Mouse (Mus musculus) stomach, embryonic 16.5 days (tissue): ENCODE results near the gene Stmnd1. TPM values are rescaled to one million over a fixed set of nuclear protein-coding genes. Genes with fewer than 3 reads are reported as not detected.
"Not testable (repeated sequence)": the region's sequence is repeated elsewhere in the genome, so short reads cannot be mapped to it uniquely, and the experiment has no call there.

Experiments used
- ATAC-seq: fragments of 200-750 bp; cut with Nextera tagmentation; 2 replicates; pipeline ENCODE4 v1.8.0; 2017; ENCODE audit warnings: moderate number of reproducible peaks, moderate TSS enrichment; ENCODE audit not compliant: insufficient read depth, low FRiP score
- H3K27ac ChIP-seq: fragments of 300-500 bp; sonication (generic); 2 replicates; pipeline ENCODE4 v1.5.1; 2014; ENCODE audit warnings: low read length
- H3K27me3 ChIP-seq: fragments of 300-500 bp; sonication (generic); 2 replicates; pipeline ENCODE4 v1.6.1; 2014; ENCODE audit warnings: low read length, control low read depth, mixed read lengths; ENCODE audit not compliant: control insufficient read depth, insufficient read depth
- H3K36me3 ChIP-seq: fragments of 300-500 bp; sonication (generic); 2 replicates; pipeline ENCODE4 v1.6.1; 2014; ENCODE audit warnings: low read length; ENCODE audit not compliant: control insufficient read depth, insufficient read depth
- H3K4me1 ChIP-seq: fragments of 300-500 bp; sonication (generic); 2 replicates; pipeline ENCODE4 v1.6.1; 2014; ENCODE audit warnings: low read length, control low read depth, mixed read lengths; ENCODE audit not compliant: control insufficient read depth, insufficient read depth
- H3K4me2 ChIP-seq: fragments of 300-500 bp; sonication (generic); 2 replicates; pipeline ENCODE4 v1.6.1; 2014; ENCODE audit warnings: low read depth, low read length, mixed read lengths
- H3K4me3 ChIP-seq: fragments of 300-500 bp; sonication (generic); replicated peaks from 2 replicates; pipeline ENCODE4 v1.5.1; 2014; ENCODE audit warnings: mild to moderate bottlenecking, low read length
- H3K9ac ChIP-seq: fragments of 300-500 bp; sonication (generic); 2 replicates; pipeline ENCODE4 v1.6.1; 2014; ENCODE audit warnings: low read length
- H3K9me3 ChIP-seq: fragments of 300-500 bp; sonication (generic); replicated peaks from 2 replicates; pipeline ENCODE4 v1.6.1; 2016; ENCODE audit warnings: low read length, control low read depth; ENCODE audit not compliant: control insufficient read depth
- WGBS: fragments of 180-500 bp; shearing (Covaris S2); extraction: QIAGEN DNeasy Blood & Tissue Kit; methylation state at CpG from one replicate; pipeline ENCODE4 v1.1.7; 2014; 5-methylcytosine and 5-hydroxymethylcytosine counted together
- polyA plus RNA-seq: library from polyadenylated mRNA; unstranded; fragments of >200 nt; fragmentation: Nextera tagmentation; extraction: Ambion mirVana; gene quantifications from 2 replicates; pipeline ENCODE4 v1.2.1, GENCODE M21; 2015

Stmnd1 gene
- polyA plus RNA-seq, result 0.19 TPM in 1 of 2 replicates, not detected in the other

DNA sequence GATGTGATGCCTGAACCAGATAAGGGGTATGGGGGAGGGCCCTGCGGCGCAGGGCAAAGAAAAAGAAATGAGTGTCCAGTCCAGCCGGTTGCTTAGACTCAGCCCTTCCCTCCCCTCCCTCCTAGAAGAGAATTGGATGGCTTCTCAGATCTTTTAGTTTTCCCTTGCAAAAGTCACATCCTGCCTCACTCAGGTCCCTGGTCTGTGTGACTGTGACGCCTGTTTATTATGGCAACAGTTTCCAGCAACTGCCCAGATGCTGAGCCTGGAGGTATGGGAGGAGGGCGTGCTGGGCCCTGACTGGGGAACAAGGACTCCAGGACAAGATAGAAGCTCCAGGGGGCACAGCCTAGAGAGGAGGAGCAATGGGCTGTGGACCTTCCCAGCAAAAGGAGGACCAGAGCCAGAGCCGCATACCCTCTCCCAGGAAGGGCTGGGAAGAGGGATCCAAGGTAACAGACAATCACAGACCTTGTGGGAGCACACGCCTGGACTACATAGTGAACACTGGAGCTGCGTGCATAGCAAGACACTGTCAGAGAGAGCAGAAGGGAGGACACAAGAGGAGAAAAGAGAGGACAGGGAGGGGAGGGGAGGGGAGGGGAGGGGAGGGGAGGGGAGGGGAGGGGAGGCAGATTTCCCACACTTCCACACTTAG is at the start of gene Stmnd1:
TSS of gene Stmnd1 (plus strand) at position 269 of the 658 bp plus-strand sequence.
- H3K36me3 ChIP-seq, result no peaks in the 10 kb centered on the region
- H3K27ac ChIP-seq, result no peak within 1 kb of the TSS
- H3K9ac ChIP-seq, result peak within 1 kb of the TSS; percentile 38; the same call in 1 of the 2 replicates
- no peaks in the 10 kb centered on the region for H3K27me3 ChIP-seq
- no peaks in the 10 kb centered on the region for H3K9me3 ChIP-seq
- H3K4me1 ChIP-seq, result peaks cover 17% of the 10 kb centered on the region; the same call in 1 of the 2 replicates
- 20% methylated on average over 8 of the region's 8 CpGs for WGBS
- peak within 1 kb of the TSS; percentile 15 for H3K4me3 ChIP-seq
- no peak; the same call in 1 of the 2 replicates for ATAC-seq
- H3K4me2 ChIP-seq, result peak within 1 kb of the TSS; percentile 50

DNA sequence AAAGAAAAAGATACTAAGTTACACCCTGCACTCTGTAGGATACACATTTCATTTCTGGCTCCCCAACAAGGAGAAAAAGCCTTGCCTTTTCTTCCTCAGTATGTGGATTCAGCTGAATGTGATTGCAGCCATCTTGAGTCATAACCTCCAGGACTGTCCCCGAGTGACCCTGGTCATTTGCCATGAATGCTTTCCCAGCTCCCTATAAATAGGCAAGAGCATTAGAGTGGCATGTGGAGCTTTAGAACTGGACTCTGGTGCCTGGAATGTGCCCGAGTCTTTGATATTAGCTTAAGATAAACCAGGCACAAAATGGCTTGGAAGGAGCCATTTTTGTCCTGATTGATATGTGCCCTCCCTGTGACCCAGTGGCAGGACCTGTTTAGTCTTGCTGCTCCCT is 46.6 kb upstream of the Stmnd1 start:
- H3K9me3 ChIP-seq, result no peaks in the 10 kb centered on the region
- WGBS, result 38% methylated on average over 2 of the region's 2 CpGs
- no peak overlapping the region for H3K4me3 ChIP-seq
- H3K9ac ChIP-seq, result no peak overlapping the region
- H3K4me2 ChIP-seq, result no peak overlapping the region
- H3K27ac ChIP-seq, result no peak overlapping the region
- no peak for ATAC-seq
- H3K4me1 ChIP-seq, result no peaks in the 10 kb centered on the region
- H3K27me3 ChIP-seq, result no peaks in the 10 kb centered on the region
- H3K36me3 ChIP-seq, result no peaks in the 10 kb centered on the region

DNA sequence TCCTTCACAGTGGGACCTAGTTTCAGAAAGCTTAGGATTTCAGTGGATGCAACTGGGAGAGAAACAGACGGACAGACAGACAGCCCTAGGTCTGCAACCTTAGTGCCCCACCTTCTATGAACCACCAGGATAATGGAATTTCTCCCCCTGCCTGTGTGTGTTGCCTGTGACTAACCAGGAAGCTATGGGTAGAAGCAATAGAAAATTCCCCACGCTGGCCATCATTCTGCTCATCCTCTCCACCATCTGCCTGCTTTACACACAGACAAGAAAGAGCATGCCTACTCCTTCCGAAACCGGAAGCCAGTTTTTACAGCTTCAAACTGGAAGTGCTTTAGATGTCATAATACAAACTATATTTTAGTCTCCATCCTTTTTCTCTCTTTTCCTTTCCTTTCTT is 46.0 kb upstream of the Stmnd1 start:
- WGBS, result 84% methylated on average over 4 of the region's 4 CpGs
- Histone ChIP-seq H3K27me3 (no peaks in the 10 kb centered on the region), H3K27ac (no peak overlapping the region)

DNA sequence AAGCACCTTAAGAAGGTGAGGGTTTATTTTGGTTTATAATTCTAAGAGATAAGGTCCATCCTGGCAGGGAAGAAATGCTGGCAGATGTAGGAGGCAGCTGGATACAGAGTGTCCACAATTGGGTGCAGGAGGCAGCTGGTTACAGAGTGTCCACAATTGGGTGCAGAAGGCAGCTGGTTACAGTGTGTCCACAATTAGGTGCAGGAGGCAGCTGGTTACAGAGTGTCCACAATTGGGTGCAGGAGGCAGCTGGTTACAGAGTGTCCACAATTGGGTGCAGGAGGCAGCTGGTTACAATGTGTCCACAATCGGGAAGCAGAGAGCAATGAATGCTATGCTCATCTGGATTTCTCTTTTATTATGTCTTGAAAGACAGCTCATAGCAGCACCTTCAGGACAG is 44.8 kb upstream of the Stmnd1 start:
- H3K4me2 ChIP-seq, H3K4me1 ChIP-seq, H3K9me3 ChIP-seq, H3K27me3 ChIP-seq, H3K4me3 ChIP-seq, ATAC-seq, H3K36me3 ChIP-seq, H3K27ac ChIP-seq, H3K9ac ChIP-seq: not testable (repeated sequence)
- 86% methylated on average over 1 of the region's 1 CpGs for WGBS

More for the DNA sequence above, 46.0 kb upstream of the Stmnd1 start:
- no peak overlapping the region for H3K4me3 ChIP-seq
- H3K4me1 ChIP-seq, result no peaks in the 10 kb centered on the region
- no peak overlapping the region for H3K9ac ChIP-seq
- H3K9me3 ChIP-seq, result no peaks in the 10 kb centered on the region
- no peak overlapping the region for H3K4me2 ChIP-seq
- no peak for ATAC-seq
- no peaks in the 10 kb centered on the region for H3K36me3 ChIP-seq

DNA sequence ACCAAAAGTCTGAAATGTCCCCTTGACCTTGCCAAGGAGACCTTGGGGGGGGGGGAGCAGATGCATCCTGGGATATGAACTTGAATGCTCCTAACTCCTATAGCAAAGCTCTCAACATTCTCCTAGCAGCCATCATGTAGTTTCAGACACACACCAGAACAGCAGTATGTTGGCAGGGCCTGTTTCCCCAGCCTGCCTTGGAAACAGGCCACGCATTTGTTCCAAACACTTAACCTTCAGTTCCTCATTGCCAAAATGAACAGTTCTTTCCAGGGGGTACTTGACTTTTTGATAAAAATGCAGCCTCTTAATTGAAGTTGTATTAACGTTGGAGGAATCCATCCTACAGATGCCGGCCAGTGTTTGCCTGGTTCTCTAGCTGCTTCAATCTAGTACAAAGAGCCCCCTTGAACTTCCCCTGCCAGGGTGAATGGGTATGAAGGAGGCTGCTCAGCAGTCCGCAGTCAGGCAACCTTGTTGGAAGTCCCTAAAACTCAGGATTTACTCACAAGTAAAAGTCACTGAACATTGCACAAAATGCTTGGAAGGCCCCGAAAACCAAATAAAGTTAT is 41.9 kb upstream of the Stmnd1 start:
- Histone ChIP-seq H3K9ac (no peak overlapping the region), H3K4me3 (no peak overlapping the region), H3K4me1 (no peaks in the 10 kb centered on the region), H3K27me3 (no peaks in the 10 kb centered on the region), H3K27ac (no peak overlapping the region), H3K36me3 (no peaks in the 10 kb centered on the region), H3K9me3 (no peaks in the 10 kb centered on the region), H3K4me2 (no peak overlapping the region)
- ATAC-seq, result no peak
- 76% methylated on average over 5 of the region's 5 CpGs for WGBS

DNA sequence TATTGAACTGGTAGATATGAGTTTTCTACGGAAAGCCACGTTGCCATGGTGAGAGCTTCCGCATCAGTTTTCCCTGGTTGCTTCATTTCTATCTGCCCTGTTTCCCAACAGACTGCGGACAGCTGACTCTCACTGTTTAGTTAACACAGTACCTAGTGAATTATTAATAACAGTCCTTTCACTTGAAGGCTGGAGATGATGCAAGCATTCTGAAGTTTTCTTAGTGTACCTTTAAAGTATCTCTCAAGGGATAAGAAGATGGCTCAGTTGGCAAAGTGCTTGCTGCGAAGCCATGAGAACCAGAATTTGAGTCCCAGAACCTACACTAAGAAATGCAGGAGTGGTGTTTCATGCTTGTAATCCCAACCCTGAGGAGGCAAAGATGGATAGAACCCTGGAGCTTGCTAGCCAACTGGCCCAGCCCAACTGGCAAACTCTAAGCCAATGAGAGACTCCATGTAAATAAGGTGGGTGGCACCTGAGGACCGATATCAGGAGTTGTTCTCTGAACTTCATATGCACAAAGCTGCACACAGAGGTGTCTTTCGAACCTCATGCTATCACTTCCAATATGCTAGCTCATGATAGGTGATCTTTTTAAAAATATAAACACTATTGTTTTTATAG is 35.7 kb upstream of the Stmnd1 start:
- 58% methylated on average over 7 of the region's 7 CpGs for WGBS
- Histone ChIP-seq H3K36me3 (no peaks in the 10 kb centered on the region), H3K9me3 (no peaks in the 10 kb centered on the region), H3K27ac (no peak overlapping the region), H3K27me3 (no peaks in the 10 kb centered on the region), H3K4me2 (no peak overlapping the region), H3K4me1 (no peaks in the 10 kb centered on the region), H3K4me3 (no peak overlapping the region), H3K9ac (no peak overlapping the region)
- ATAC-seq, result no peak

DNA sequence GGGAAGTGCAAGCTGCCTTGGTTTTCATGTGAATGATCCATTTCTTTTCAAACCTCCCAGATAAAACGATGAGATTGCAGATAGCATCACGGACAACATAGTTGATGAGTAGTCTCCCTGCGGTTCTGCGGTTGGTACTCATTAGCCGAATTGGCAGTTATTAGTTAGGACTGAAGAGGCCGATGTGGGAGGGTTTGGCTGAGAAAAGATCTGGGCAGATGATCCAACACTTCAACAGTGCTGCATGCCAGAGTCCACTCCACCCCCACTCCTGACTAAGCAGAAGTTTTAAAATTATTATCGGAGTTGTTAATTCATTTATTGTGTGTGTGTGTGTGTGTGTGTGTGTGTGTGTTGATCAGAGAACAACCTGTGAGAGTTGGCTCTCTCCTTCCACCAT is 34.7 kb upstream of the Stmnd1 start:
- Histone ChIP-seq H3K9me3 (no peaks in the 10 kb centered on the region), H3K4me2 (no peak overlapping the region), H3K27ac (no peak overlapping the region), H3K9ac (no peak overlapping the region), H3K27me3 (no peaks in the 10 kb centered on the region), H3K4me1 (no peaks in the 10 kb centered on the region), H3K4me3 (no peak overlapping the region), H3K36me3 (no peaks in the 10 kb centered on the region)
- 80% methylated on average over 7 of the region's 7 CpGs for WGBS
- no peak for ATAC-seq

DNA sequence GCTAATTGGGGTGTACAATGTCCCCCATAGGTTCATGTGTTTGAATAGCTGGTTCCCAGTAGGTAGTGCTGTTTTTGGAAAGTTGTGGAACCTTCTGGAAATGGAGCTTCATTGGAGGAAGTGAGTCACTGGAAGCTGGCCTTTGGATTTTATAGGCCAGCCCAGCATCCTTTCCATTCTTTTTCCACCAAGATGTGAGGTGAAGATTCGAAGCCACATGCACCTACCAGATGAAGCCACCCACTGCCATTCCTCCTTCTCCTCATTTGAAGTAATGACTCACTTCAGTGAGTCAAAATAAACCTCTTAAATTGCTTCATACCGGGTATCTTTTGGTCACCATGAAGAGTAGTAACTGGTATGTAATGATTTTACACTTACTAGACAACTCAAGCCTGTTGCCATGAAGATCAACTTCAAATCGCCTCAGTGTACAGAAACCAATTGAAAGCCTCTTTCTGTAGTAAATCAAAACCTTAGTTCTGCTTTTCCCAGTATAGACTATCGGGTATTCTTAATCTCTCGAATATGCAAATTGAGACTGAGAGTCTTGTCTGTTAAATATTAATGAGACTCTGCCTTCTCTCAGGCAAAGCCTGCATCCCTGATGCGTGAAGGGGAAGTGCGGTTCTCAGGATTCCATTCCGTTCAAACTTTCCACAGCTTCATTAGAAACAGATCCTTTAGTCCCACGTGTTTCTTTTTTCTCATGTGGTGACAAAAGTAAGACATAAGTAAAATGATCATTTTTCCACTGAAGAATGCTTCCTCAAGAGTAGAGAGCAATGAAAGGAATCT is 31.9 kb upstream of the Stmnd1 start:
- Histone ChIP-seq H3K27me3 (no peaks in the 10 kb centered on the region), H3K4me3 (no peak overlapping the region), H3K4me2 (no peak overlapping the region), H3K27ac (no peak overlapping the region), H3K9ac (no peak overlapping the region), H3K4me1 (no peaks in the 10 kb centered on the region), H3K36me3 (no peaks in the 10 kb centered on the region), H3K9me3 (no peaks in the 10 kb centered on the region)
- no peak for ATAC-seq
- 78% methylated on average over 9 of the region's 9 CpGs for WGBS

DNA sequence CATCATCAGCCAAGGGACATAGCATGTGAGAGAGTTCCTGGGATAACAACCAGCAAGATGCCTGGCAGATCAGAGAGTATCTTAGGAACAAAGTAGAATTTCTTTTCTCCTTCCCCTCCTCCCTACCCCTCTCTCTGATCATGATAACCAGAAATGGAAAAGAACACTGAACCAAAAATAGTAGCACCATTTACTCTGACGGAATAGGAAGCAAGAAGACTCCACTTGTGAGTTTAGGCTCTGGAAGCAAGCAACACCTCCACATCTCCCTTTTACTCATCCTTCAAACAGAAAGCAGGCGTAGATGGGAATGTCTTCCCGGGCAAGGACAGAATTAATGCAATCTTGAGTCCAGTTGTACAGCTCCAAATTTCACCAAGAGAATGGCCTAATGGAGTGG is 19.8 kb upstream of the Stmnd1 start:
- H3K9me3 ChIP-seq, result no peaks in the 10 kb centered on the region
- 80% methylated on average over 3 of the region's 3 CpGs for WGBS

More for the DNA sequence above, 19.8 kb upstream of the Stmnd1 start:
- Histone ChIP-seq H3K4me2 (no peak overlapping the region), H3K4me1 (no peaks in the 10 kb centered on the region), H3K36me3 (no peaks in the 10 kb centered on the region), H3K9ac (no peak overlapping the region), H3K27ac (no peak overlapping the region), H3K27me3 (no peaks in the 10 kb centered on the region), H3K4me3 (no peak overlapping the region)
- no peak for ATAC-seq
